Mouse (Mus musculus) hindbrain, embryonic 11.5 days (tissue): ENCODE results near the gene Med6. TPM values are rescaled to one million over a fixed set of nuclear protein-coding genes. Genes with fewer than 3 reads are reported as not detected.
"Not testable (repeated sequence)": the region's sequence is repeated elsewhere in the genome, so short reads cannot be mapped to it uniquely, and the experiment has no call there.

Experiments used
- ATAC-seq: fragments of 200-750 bp; cut with Nextera tagmentation; 2 replicates; pipeline ENCODE4 v1.8.0; 2017; ENCODE audit warnings: mild to moderate bottlenecking, moderate TSS enrichment, moderate library complexity; ENCODE audit not compliant: low FRiP score
- DNase-seq: peaks from one replicate; pipeline ENCODE4 v3.0.0-alpha.2; 2015; ENCODE audit warnings: low spot score
- H3K27ac ChIP-seq: fragments of 300-500 bp; sonication (generic); 2 replicates; pipeline ENCODE4 v1.5.1; 2014; ENCODE audit warnings: mild to moderate bottlenecking, low read depth, low read length
- H3K27me3 ChIP-seq: fragments of 300-500 bp; sonication (generic); 2 replicates; pipeline ENCODE4 v1.6.1; 2014; ENCODE audit warnings: mild to moderate bottlenecking, low read length, moderate library complexity, mixed read lengths; ENCODE audit not compliant: control insufficient read depth, insufficient read depth
- H3K36me3 ChIP-seq: fragments of 300-500 bp; sonication (generic); 2 replicates; pipeline ENCODE4 v1.6.1; 2014; ENCODE audit warnings: mild to moderate bottlenecking, low read length, moderate library complexity, mixed read lengths; ENCODE audit not compliant: control insufficient read depth, insufficient read depth
- H3K4me1 ChIP-seq: fragments of 300-500 bp; sonication (generic); replicated peaks from 2 replicates; pipeline ENCODE4 v1.6.1; 2014; ENCODE audit warnings: low read length, mixed read lengths; ENCODE audit not compliant: control insufficient read depth, insufficient read depth
- H3K4me2 ChIP-seq: fragments of 300-500 bp; sonication (generic); replicated peaks from 2 replicates; pipeline ENCODE4 v1.6.1; 2014; ENCODE audit warnings: mild to moderate bottlenecking, low read depth, low read length
- H3K4me3 ChIP-seq: fragments of 300-500 bp; sonication (generic); 2 replicates; pipeline ENCODE4 v1.5.1; 2014; ENCODE audit warnings: low read depth, low read length
- H3K9ac ChIP-seq: fragments of 300-500 bp; sonication (generic); 2 replicates; pipeline ENCODE4 v1.6.1; 2014; ENCODE audit warnings: low read depth, low read length
- H3K9me3 ChIP-seq: fragments of 300-500 bp; sonication (generic); 2 replicates; pipeline ENCODE4 v1.6.1; 2016; ENCODE audit warnings: low read length; ENCODE audit not compliant: control insufficient read depth
- WGBS: fragments of 180-500 bp; shearing (Covaris S2); extraction: QIAGEN DNeasy Blood & Tissue Kit; methylation state at CpG from one replicate; pipeline ENCODE4 v1.1.7; 2014; 5-methylcytosine and 5-hydroxymethylcytosine counted together
- polyA plus RNA-seq: library from polyadenylated mRNA; unstranded; fragments of >200 nt; fragmentation: Nextera tagmentation; extraction: Ambion mirVana; gene quantifications from 2 replicates; pipeline ENCODE4 v1.2.1, GENCODE M21; 2014

Med6 gene
- polyA plus RNA-seq, 1 experiment from 2014 or later, result 72.0 TPM

GRCm38 (mm10) chr12:81596547-81597262, 1.9 kb upstream of the Med6 start:
- H3K4me2 ChIP-seq, result no peak overlapping the region
- ATAC-seq (no peak), DNase-seq (no peak)
- no peaks in the 10 kb centered on the region for H3K4me1 ChIP-seq
- H3K9ac ChIP-seq, result no peak overlapping the region
- H3K27me3 ChIP-seq, result no peaks in the 10 kb centered on the region
- no peak overlapping the region for H3K27ac ChIP-seq
- no peaks in the 10 kb centered on the region for H3K9me3 ChIP-seq
- H3K36me3 ChIP-seq, result no peaks in the 10 kb centered on the region
- WGBS, result 79% methylated on average over 8 of the region's 8 CpGs
- H3K4me3 ChIP-seq, result no peak overlapping the region

- Histone ChIP-seq H3K27ac (no peak within 1 kb of the TSS), H3K4me2 (no peak within 1 kb of the TSS), H3K9ac (no peak within 1 kb of the TSS), H3K27me3 (no peaks in the 10 kb centered on the region), H3K9me3 (no peaks in the 10 kb centered on the region), H3K4me1 (no peaks in the 10 kb centered on the region), H3K4me3 (no peak within 1 kb of the TSS), H3K36me3 (no peaks in the 10 kb centered on the region)
- DNase-seq, result no peak
- 96% methylated on average over 1 of the region's 1 CpGs for WGBS
- no peak for ATAC-seq
These were observed 26.4 kb downstream of the Med6 start, which contains the start of gene Adam21 for GRCm38 (mm10) chr12:81568374-81568773. Gene Adam21, minus strand, starts transcription at chr12:81568474.

DNA sequence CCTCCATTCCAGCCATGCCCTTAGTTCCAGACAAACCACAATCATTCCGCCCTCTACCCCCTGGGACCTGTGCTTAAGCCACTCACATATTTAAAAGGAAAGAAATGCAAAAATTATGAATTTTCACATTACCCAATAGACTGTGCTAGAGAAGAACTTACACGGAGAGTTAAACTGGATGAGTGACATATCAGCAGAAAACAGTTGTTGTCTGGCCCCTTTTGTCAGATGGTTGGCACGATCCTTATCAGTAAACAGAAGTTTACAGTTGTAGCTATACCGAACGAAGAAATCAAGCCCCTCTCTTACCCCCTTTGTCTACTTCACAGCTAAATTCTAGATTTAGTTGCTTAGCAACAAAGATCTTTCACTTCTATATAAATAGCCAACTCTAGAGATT, 26.9 kb downstream of the Med6 start:
- Histone ChIP-seq H3K4me1 (no peaks in the 10 kb centered on the region), H3K4me2 (no peak overlapping the region), H3K4me3 (no peak overlapping the region), H3K9me3 (no peaks in the 10 kb centered on the region), H3K27ac (no peak overlapping the region), H3K27me3 (no peaks in the 10 kb centered on the region), H3K36me3 (no peaks in the 10 kb centered on the region), H3K9ac (no peak overlapping the region)
- no peak for DNase-seq
- 85% methylated on average over 5 of the region's 5 CpGs for WGBS
- ATAC-seq, result no peak

DNA sequence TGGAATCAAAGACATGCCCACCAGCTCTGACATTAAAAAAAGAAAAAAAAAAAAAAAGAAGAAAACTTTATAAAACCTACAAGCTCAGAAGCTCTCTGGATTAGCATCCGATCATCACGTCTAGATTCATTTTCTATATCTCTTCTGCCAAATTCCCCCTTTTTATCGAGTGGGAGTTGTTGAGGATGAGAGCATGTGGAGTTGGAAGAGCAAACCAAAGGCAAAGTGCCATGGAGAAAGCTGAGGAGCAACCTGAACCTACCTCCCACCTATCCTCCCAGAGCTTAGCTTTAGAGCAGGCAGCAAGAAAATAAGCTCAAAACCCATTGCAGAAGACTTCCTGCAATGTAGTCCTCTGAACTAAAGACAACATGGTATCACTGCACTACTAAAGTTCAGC, 30.6 kb downstream of the Med6 start:
- no peak for ATAC-seq
- DNase-seq, result no peak
- no peaks in the 10 kb centered on the region for H3K36me3 ChIP-seq
- H3K27me3 ChIP-seq, result no peaks in the 10 kb centered on the region
- no peaks in the 10 kb centered on the region for H3K4me1 ChIP-seq
- no peak overlapping the region for H3K4me2 ChIP-seq
- no peaks in the 10 kb centered on the region for H3K9me3 ChIP-seq
- no peak overlapping the region for H3K27ac ChIP-seq
- H3K9ac ChIP-seq, result no peak overlapping the region
- 93% methylated on average over 3 of the region's 3 CpGs for WGBS
- H3K4me3 ChIP-seq, result no peak overlapping the region

DNA sequence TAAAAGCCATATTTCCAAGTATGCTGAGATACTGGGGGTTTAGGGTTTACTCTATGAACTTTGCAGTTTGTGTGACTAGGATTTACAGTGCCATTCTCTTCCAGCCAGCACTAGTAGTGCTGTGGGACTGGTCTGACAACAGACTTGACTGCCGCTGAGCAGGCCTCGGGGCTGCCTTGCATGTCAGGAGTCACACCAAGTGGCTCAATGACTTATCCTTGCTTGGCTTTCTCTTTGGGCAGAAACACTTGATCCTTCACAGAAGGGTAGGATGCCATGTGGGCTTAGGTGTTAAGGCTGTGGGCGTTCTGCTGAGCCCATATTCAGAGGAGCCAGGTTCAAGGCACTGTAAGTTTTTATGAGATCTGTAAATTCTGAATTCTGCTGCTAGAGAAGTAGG, 45.5 kb downstream of the Med6 start:
- H3K9me3 ChIP-seq, result no peaks in the 10 kb centered on the region
- no peaks in the 10 kb centered on the region for H3K36me3 ChIP-seq
- H3K4me3 ChIP-seq, result no peak overlapping the region
- DNase-seq, result no peak
- H3K27me3 ChIP-seq, result no peaks in the 10 kb centered on the region
- H3K27ac ChIP-seq, result no peak overlapping the region
- ATAC-seq, result no peak
- 79% methylated on average over 3 of the region's 3 CpGs for WGBS
- H3K4me2 ChIP-seq, result no peak overlapping the region
- H3K4me1 ChIP-seq, result no peaks in the 10 kb centered on the region
- no peak overlapping the region for H3K9ac ChIP-seq

DNA sequence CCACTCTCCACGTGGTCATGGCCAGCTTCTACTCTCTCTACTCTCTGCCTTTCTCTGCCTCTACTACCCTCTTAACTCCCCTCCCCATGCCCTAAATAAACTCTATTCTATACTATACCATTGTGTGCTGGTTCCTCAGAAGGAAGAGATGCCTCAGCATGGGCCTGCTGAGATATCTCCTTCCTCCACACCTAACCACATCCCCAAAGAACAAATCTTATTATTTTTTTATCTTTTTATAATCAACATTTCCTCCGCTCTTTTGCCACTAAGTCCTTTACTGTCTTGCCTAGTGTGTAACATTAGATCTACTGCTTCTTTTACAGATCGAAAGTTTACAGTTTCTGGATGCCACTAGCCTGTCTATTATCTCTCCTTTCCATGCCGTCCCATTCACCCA, 47.6 kb downstream of the Med6 start:
- Histone ChIP-seq H3K4me2 (no peak overlapping the region), H3K4me1 (no peaks in the 10 kb centered on the region), H3K27me3 (no peaks in the 10 kb centered on the region), H3K4me3 (no peak overlapping the region), H3K27ac (no peak overlapping the region), H3K36me3 (no peaks in the 10 kb centered on the region), H3K9me3 (no peaks in the 10 kb centered on the region), H3K9ac (no peak overlapping the region)
- WGBS, result 73% methylated on average over 4 of the region's 4 CpGs
- DNase-seq, result no peak
- no peak for ATAC-seq

- ATAC-seq (no peak; the same call in 1 of the 2 replicates), DNase-seq (no peak)
- Histone ChIP-seq H3K4me2 (peak overlapping the region; percentile 54), H3K27ac (no peak overlapping the region), H3K4me3 (peak overlapping the region; percentile 53), H3K9ac (peak overlapping the region; percentile 49), H3K9me3 (no peaks in the 10 kb centered on the region), H3K36me3 (no peaks in the 10 kb centered on the region), H3K4me1 (no peaks in the 10 kb centered on the region), H3K27me3 (no peaks in the 10 kb centered on the region)
- WGBS, result 33% methylated on average over 4 of the region's 4 CpGs
These were observed 61.8 kb downstream of the Med6 start for GRCm38 (mm10) chr12:81533029-81533419.

DNA sequence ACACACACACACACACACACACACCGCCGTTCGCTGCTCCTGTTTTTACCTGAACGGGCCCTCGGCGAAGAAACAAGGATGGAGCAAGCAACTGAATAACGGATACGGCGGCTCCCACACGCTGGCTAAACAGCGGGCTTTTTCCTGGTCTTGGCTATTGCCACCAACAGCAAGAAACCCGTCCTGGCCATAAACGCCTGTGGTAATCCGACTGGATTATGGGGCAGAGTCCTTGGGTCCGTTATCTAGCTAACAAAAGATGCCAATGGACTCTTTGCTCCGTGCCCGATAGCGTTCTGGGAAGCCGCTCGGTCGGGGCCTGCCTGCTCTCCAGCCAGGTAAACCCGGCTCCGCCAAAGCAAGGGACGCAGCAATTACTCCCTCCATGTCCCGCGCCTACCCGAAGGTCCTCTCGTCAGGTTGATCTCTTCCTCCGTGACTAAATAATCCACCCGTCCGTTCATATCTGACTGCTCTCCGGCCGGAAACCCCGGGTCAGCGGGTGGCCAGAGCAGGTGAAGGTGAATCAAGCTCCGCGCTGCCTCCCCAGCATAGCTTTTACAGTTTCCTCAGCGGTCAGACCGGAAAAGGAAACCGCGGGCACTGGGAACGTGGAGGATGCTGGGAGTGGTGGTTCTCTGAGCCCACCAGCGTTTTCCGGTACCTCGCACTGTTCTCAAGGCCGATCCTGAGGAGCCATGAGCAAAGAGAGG, 62.3 kb downstream of the Med6 start, which contains the start of the genes Gm20498 and Synj2bp:
Gene Gm20498, minus strand, starts transcription at position 590 of the 713 bp plus-strand sequence.
Gene Synj2bp, minus strand, starts transcription at position 596 of the 713 bp plus-strand sequence.
- peak within 1 kb of the TSS; percentile 49 for H3K9ac ChIP-seq
- H3K27ac ChIP-seq, result no peak within 1 kb of the TSS
- H3K4me2 ChIP-seq, result peak within 1 kb of the TSS; percentile 54
- peak within 1 kb of the TSS; percentile 53 for H3K4me3 ChIP-seq
- ATAC-seq (peak; percentile 91), DNase-seq (peak; percentile 85)
- no peaks in the 10 kb centered on the region for H3K4me1 ChIP-seq
- no peaks in the 10 kb centered on the region for H3K27me3 ChIP-seq
- WGBS, result under 1% methylated on average over 46 of the region's 46 CpGs
- H3K9me3 ChIP-seq, result no peaks in the 10 kb centered on the region
- H3K36me3 ChIP-seq, result no peaks in the 10 kb centered on the region

- H3K9me3 ChIP-seq, H3K27me3 ChIP-seq, H3K4me2 ChIP-seq, DNase-seq, H3K9ac ChIP-seq, H3K36me3 ChIP-seq, ATAC-seq, H3K27ac ChIP-seq, H3K4me3 ChIP-seq, H3K4me1 ChIP-seq: not testable (repeated sequence)
- 80% methylated on average over 5 of the region's 8 CpGs for WGBS
These were observed 64.2 kb downstream of the Med6 start for GRCm38 (mm10) chr12:81530587-81530986.
